Mouse (Mus musculus): ENCODE measurements at regions not wholly inside any gene's neighbourhood (a gene's known extent, or its start where the extent isn't known, plus 50 kb on each side); places are given as distances from the start of the nearest gene placed in this dataset.
A peak's percentile ranks its signal among the peaks of the same experiment; 100 is the strongest.

- Histone ChIP-seq H3K9ac (ENCODE audit: low read depth, low read length) (no peak overlapping the region), H3K9me3 (ENCODE audit: control insufficient read depth, low read length) (no peaks in the 10 kb centered on the region), H3K27ac (ENCODE audit: low read depth, low read length) (peak overlapping the region; percentile 80), H3K4me3 (ENCODE audit: low read length) (no peak overlapping the region), H3K4me2 (ENCODE audit: low read length) (no peak overlapping the region), H3K36me3 (ENCODE audit: control insufficient read depth, insufficient read depth, low read length) (no peaks in the 10 kb centered on the region), H3K27me3 (replicated peaks; ENCODE audit: control insufficient read depth, insufficient read depth, low read length) (no peaks in the 10 kb centered on the region), H3K4me1 (ENCODE audit: control insufficient read depth, insufficient read depth, low read depth, low read length) (peaks cover 29% of the 10 kb centered on the region)
- WGBS: 52% methylated on average over 3 of the region's 3 CpGs
- no peak for ATAC-seq
These were observed 71.7 kb upstream of the Dlg1 start for GRCm38 (mm10) chr16:31591565-31591964.

- peak; percentile 94 for ATAC-seq
- H3K27ac ChIP-seq (ENCODE audit: low read depth, low read length): peak overlapping the region; percentile 80
- WGBS: 5% methylated on average over 7 of the region's 7 CpGs
- H3K27me3 ChIP-seq (replicated peaks; ENCODE audit: control insufficient read depth, insufficient read depth, low read length): no peaks in the 10 kb centered on the region
- no peak overlapping the region for H3K4me3 ChIP-seq (ENCODE audit: low read length)
- H3K36me3 ChIP-seq (ENCODE audit: control insufficient read depth, insufficient read depth, low read length): no peaks in the 10 kb centered on the region
- H3K9ac ChIP-seq (ENCODE audit: low read depth, low read length): no peak overlapping the region
- peak overlapping the region; percentile 11 for H3K4me2 ChIP-seq (ENCODE audit: low read length)
- H3K9me3 ChIP-seq (ENCODE audit: control insufficient read depth, low read length): no peaks in the 10 kb centered on the region
- peaks cover 29% of the 10 kb centered on the region for H3K4me1 ChIP-seq (ENCODE audit: control insufficient read depth, insufficient read depth, low read depth, low read length)
These were observed 71.0 kb upstream of the Dlg1 start for GRCm38 (mm10) chr16:31592014-31592871.

- no peaks in the 10 kb centered on the region for H3K27me3 ChIP-seq (replicated peaks; ENCODE audit: control insufficient read depth, insufficient read depth, low read length)
- H3K4me2 ChIP-seq (ENCODE audit: low read length): no peak overlapping the region
- peak; percentile 45 for ATAC-seq
- H3K4me1 ChIP-seq (ENCODE audit: control insufficient read depth, insufficient read depth, low read depth, low read length): peaks cover 29% of the 10 kb centered on the region
- 23% methylated on average over 9 of the region's 9 CpGs for WGBS
- peak overlapping the region; percentile 80 for H3K27ac ChIP-seq (ENCODE audit: low read depth, low read length)
- no peak overlapping the region for H3K9ac ChIP-seq (ENCODE audit: low read depth, low read length)
- H3K4me3 ChIP-seq (ENCODE audit: low read length): no peak overlapping the region
- no peaks in the 10 kb centered on the region for H3K9me3 ChIP-seq (ENCODE audit: control insufficient read depth, low read length)
- H3K36me3 ChIP-seq (ENCODE audit: control insufficient read depth, insufficient read depth, low read length): no peaks in the 10 kb centered on the region
These were observed 70.1 kb upstream of the Dlg1 start for GRCm38 (mm10) chr16:31592973-31593683.

- H3K4me1 ChIP-seq (ENCODE audit: control insufficient read depth, insufficient read depth, low read depth, low read length): peaks cover 8% of the 10 kb centered on the region
- no peak overlapping the region for H3K4me2 ChIP-seq (ENCODE audit: low read length)
- H3K4me3 ChIP-seq (ENCODE audit: low read length): no peak overlapping the region
- H3K9ac ChIP-seq (ENCODE audit: low read depth, low read length): no peak overlapping the region
- no peaks in the 10 kb centered on the region for H3K9me3 ChIP-seq (ENCODE audit: control insufficient read depth, low read length)
- H3K27me3 ChIP-seq (replicated peaks; ENCODE audit: control insufficient read depth, insufficient read depth, low read length): no peaks in the 10 kb centered on the region
- no peak for ATAC-seq
- no peak overlapping the region for H3K27ac ChIP-seq (ENCODE audit: low read depth, low read length)
- no peaks in the 10 kb centered on the region for H3K36me3 ChIP-seq (ENCODE audit: control insufficient read depth, insufficient read depth, low read length)
- 89% methylated on average over 5 of the region's 5 CpGs for WGBS
These were observed 65.3 kb upstream of the Dlg1 start for GRCm38 (mm10) chr16:31597965-31598364.

- no peak overlapping the region for H3K27ac ChIP-seq (ENCODE audit: low read depth, low read length)
- WGBS: 84% methylated on average over 9 of the region's 9 CpGs
- H3K4me1 ChIP-seq (ENCODE audit: control insufficient read depth, insufficient read depth, low read depth, low read length): peaks cover 3% of the 10 kb centered on the region
- no peaks in the 10 kb centered on the region for H3K9me3 ChIP-seq (ENCODE audit: control insufficient read depth, low read length)
- no peak overlapping the region for H3K4me3 ChIP-seq (ENCODE audit: low read length)
- no peak overlapping the region for H3K9ac ChIP-seq (ENCODE audit: low read depth, low read length)
- H3K27me3 ChIP-seq (replicated peaks; ENCODE audit: control insufficient read depth, insufficient read depth, low read length): no peaks in the 10 kb centered on the region
- ATAC-seq: no peak
- H3K36me3 ChIP-seq (ENCODE audit: control insufficient read depth, insufficient read depth, low read length): no peaks in the 10 kb centered on the region
- no peak overlapping the region for H3K4me2 ChIP-seq (ENCODE audit: low read length)
These were observed 64.7 kb upstream of the Dlg1 start for GRCm38 (mm10) chr16:31598409-31598988.

- ATAC-seq: no peak
- H3K4me1 ChIP-seq (ENCODE audit: control insufficient read depth, insufficient read depth, low read depth, low read length): no peaks in the 10 kb centered on the region
These were observed 64.2 kb upstream of the Dlg1 start for GRCm38 (mm10) chr16:31598989-31599421.

GRCm38 (mm10) chr16:31601278-31601677 is 62.0 kb upstream of the Dlg1 start:
- Histone ChIP-seq H3K4me2 (ENCODE audit: low read length) (no peak overlapping the region), H3K27ac (ENCODE audit: low read depth, low read length) (no peak overlapping the region), H3K27me3 (replicated peaks; ENCODE audit: control insufficient read depth, insufficient read depth, low read length) (no peaks in the 10 kb centered on the region), H3K9ac (ENCODE audit: low read depth, low read length) (no peak overlapping the region), H3K4me3 (ENCODE audit: low read length) (no peak overlapping the region), H3K9me3 (ENCODE audit: control insufficient read depth, low read length) (no peaks in the 10 kb centered on the region), H3K4me1 (ENCODE audit: control insufficient read depth, insufficient read depth, low read depth, low read length) (no peaks in the 10 kb centered on the region), H3K36me3 (ENCODE audit: control insufficient read depth, insufficient read depth, low read length) (no peaks in the 10 kb centered on the region)
- WGBS: 95% methylated on average over 3 of the region's 3 CpGs
- no peak for ATAC-seq

More at GRCm38 (mm10) chr16:31598989-31599421, 64.2 kb upstream of the Dlg1 start:
- Histone ChIP-seq H3K27me3 (replicated peaks; ENCODE audit: control insufficient read depth, insufficient read depth, low read length) (no peaks in the 10 kb centered on the region), H3K4me2 (ENCODE audit: low read length) (no peak overlapping the region), H3K9me3 (ENCODE audit: control insufficient read depth, low read length) (no peaks in the 10 kb centered on the region), H3K9ac (ENCODE audit: low read depth, low read length) (no peak overlapping the region), H3K27ac (ENCODE audit: low read depth, low read length) (no peak overlapping the region), H3K36me3 (ENCODE audit: control insufficient read depth, insufficient read depth, low read length) (no peaks in the 10 kb centered on the region), H3K4me3 (ENCODE audit: low read length) (no peak overlapping the region)
- 88% methylated on average over 6 of the region's 6 CpGs for WGBS

GRCm38 (mm10) chr16:31603185-31603584 is 60.1 kb upstream of the Dlg1 start:
- no peak overlapping the region for H3K4me3 ChIP-seq (ENCODE audit: low read length)
- no peaks in the 10 kb centered on the region for H3K4me1 ChIP-seq (ENCODE audit: control insufficient read depth, insufficient read depth, low read depth, low read length)
- no peak for ATAC-seq
- no peak overlapping the region for H3K9ac ChIP-seq (ENCODE audit: low read depth, low read length)
- 75% methylated on average over 11 of the region's 11 CpGs for WGBS
- H3K36me3 ChIP-seq (ENCODE audit: control insufficient read depth, insufficient read depth, low read length): no peaks in the 10 kb centered on the region
- H3K27ac ChIP-seq (ENCODE audit: low read depth, low read length): no peak overlapping the region
- H3K9me3 ChIP-seq (ENCODE audit: control insufficient read depth, low read length): no peaks in the 10 kb centered on the region
- H3K4me2 ChIP-seq (ENCODE audit: low read length): no peak overlapping the region
- H3K27me3 ChIP-seq (replicated peaks; ENCODE audit: control insufficient read depth, insufficient read depth, low read length): no peaks in the 10 kb centered on the region

Data from hindbrain, embryonic 16.5 days (tissue).